Mouse (Mus musculus) thymus, adult 2 months (tissue): ENCODE results near the gene Ctxn2.

ENCODE experiments used
- CTCF ChIP-seq: fragments of 200-500 bp; IDR thresholded peaks from 2 replicates; pipeline ENCODE4 v1.5.1; 2012; ENCODE audit warnings: mild to moderate bottlenecking, control low read depth, low read length, moderate library complexity, borderline replicate concordance; ENCODE audit not compliant: control insufficient read depth, poor library complexity, insufficient read depth; ENCODE audit errors: extremely low read depth
- POLR2A ChIP-seq: fragments of 200-500 bp; IDR thresholded peaks from 2 replicates; pipeline ENCODE4 v1.6.1; 2012; ENCODE audit warnings: mild to moderate bottlenecking, low read length, control low read depth, moderate library complexity; ENCODE audit not compliant: control insufficient read depth, poor library complexity, insufficient read depth; ENCODE audit errors: extremely low read depth

GRCm38 (mm10) chr2:125088757-125089156 is 47.7 kb upstream of the Ctxn2 start:
- no peak for TF ChIP-seq POLR2A
- no peak for TF ChIP-seq CTCF
